Mouse (Mus musculus) ES-Bruce4 (cell line): Measurements from ENCODE around the gene Tmod1. TPM values are rescaled to one million over a fixed set of nuclear protein-coding genes. Genes with fewer than 3 reads are reported as not detected.

Experiments
- H3K27ac ChIP-seq: 2 replicates; pipeline ENCODE4 v1.5.1; 2012; ENCODE audit warnings: low read length, inconsistent platforms; ENCODE audit not compliant: insufficient read depth
- H3K27me3 ChIP-seq: 2 replicates; pipeline ENCODE4 v1.6.1; 2012; ENCODE audit warnings: mild to moderate bottlenecking, low read length, inconsistent platforms; ENCODE audit not compliant: control insufficient read depth, poor library complexity, insufficient read depth, severe bottlenecking
- H3K36me3 ChIP-seq: 2 replicates; pipeline ENCODE4 v1.6.1; 2012; ENCODE audit warnings: inconsistent platforms, mild to moderate bottlenecking, low read length, moderate library complexity; ENCODE audit not compliant: control insufficient read depth, poor library complexity, insufficient read depth, severe bottlenecking
- H3K4me1 ChIP-seq: one replicate; pipeline ENCODE4 v1.8.1; 2011; ENCODE audit warnings: low read length; ENCODE audit not compliant: control insufficient read depth, insufficient read depth
- H3K4me3 ChIP-seq: 2 replicates; pipeline ENCODE4 v1.5.1; 2011; ENCODE audit warnings: low read depth, mild to moderate bottlenecking, low read length
- H3K9ac ChIP-seq: 2 replicates; pipeline ENCODE4 v1.6.1; 2012; ENCODE audit warnings: low read depth, mild to moderate bottlenecking, inconsistent platforms; ENCODE audit not compliant: poor library complexity, severe bottlenecking
- H3K9me3 ChIP-seq: replicated peaks from 2 replicates; pipeline ENCODE4 v1.6.1; 2012; ENCODE audit warnings: mild to moderate bottlenecking, low read length, inconsistent platforms; ENCODE audit not compliant: control insufficient read depth, poor library complexity, insufficient read depth, severe bottlenecking
- CTCF ChIP-seq: IDR thresholded peaks from one replicate; pipeline ENCODE4 v1.8.1; 2011; ENCODE audit warnings: low read depth, low read length
- EP300 ChIP-seq: IDR thresholded peaks from 2 replicates; pipeline ENCODE4 v1.6.1; 2011; ENCODE audit warnings: low read depth, low read length; ENCODE audit not compliant: insufficient read depth
- POLR2A ChIP-seq: IDR thresholded peaks from one replicate; pipeline ENCODE4 v1.8.1; 2011; ENCODE audit warnings: low read length; ENCODE audit not compliant: insufficient read depth
- polyA plus RNA-seq: library from polyadenylated mRNA; stranded (reverse); fragments of >200 nt; gene quantifications from 2 replicates; pipeline ENCODE4 v1.2.4, GENCODE M21; 2011; ENCODE audit warnings: low read depth; ENCODE audit not compliant: missing spikeins, insufficient read depth, insufficient read length

The Tmod1 gene
- polyA plus RNA-seq, 1 experiment = 0.72 TPM

DNA sequence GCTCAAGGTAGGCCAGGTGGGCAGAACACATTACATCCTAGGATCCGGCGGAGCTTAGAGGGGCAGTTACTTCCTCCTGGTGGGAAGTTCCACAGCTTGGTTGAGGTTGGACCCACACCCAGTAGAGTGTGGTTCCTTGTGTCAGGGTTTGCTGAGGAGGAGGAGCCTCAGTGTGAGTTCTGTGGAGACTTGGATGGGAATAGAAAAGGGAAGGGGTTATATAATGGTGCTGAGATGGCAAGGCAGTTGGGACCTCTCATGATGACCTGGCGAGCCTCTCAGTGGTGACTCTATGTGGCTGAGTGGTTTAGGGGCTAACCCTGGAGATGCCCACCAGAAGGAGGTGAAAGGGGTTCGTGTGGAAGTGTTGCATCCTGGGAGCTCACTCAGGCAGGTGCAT, 25.1 kb downstream of the Tmod1 start:
- Histone ChIP-seq H3K9ac (no peak overlapping the region), H3K27ac (no peak overlapping the region), H3K36me3 (no peaks in the 10 kb centered on the region), H3K4me1 (no peaks in the 10 kb centered on the region), H3K4me3 (no peak overlapping the region), H3K9me3 (no peaks in the 10 kb centered on the region), H3K27me3 (no peaks in the 10 kb centered on the region)
- TF ChIP-seq CTCF (no peak), POLR2A (no peak), EP300 (no peak)

DNA sequence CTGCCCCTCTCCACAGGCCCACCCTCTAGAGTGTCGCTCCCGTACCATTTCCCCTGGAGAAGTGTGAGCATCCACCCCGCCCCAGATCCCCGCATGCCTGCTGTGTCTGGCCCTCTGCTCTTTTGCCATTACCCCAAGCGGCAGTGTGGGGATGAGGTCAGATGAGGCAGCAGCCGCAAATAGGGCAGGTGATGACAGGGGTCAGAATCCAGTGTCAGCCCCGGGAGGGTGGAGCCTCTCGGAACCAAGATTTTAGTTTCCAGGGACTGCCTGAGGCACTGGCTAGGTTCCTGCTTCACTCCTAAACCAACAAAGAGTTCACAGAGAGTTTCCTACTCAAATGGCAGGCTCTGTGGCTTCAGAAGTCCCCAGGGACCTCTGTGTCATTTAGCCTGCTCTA, 25.5 kb downstream of the Tmod1 start:
- Histone ChIP-seq H3K4me1 (no peaks in the 10 kb centered on the region), H3K36me3 (no peaks in the 10 kb centered on the region), H3K4me3 (no peak overlapping the region), H3K9ac (no peak overlapping the region), H3K9me3 (no peaks in the 10 kb centered on the region), H3K27ac (no peak overlapping the region), H3K27me3 (no peaks in the 10 kb centered on the region)
- TF ChIP-seq POLR2A (no peak), EP300 (no peak), CTCF (no peak)

DNA sequence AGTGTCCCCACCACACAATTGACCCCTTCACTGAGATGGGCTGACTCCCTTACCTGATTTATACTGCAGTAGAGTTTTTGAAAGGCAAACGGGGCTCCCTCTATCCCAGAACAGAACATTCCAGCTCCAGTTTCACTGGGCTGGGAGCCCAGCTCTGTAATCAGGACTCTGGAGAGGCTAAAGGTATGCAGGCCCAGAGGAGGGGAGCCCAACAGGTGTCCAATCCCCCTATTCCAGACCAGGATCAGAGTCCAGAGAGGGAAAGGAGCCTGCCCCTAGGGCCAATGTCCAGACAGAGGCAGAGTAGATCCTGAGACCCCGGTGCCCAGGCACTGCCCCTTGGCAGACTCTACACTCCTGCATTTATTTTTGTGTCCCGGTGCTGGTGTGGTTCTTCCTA, 26.2 kb downstream of the Tmod1 start:
- no peak for TF ChIP-seq EP300
- no peak for TF ChIP-seq POLR2A
- TF ChIP-seq CTCF = no peak
- Histone ChIP-seq H3K36me3 (no peaks in the 10 kb centered on the region), H3K9ac (no peak overlapping the region), H3K9me3 (no peaks in the 10 kb centered on the region), H3K27me3 (no peaks in the 10 kb centered on the region), H3K4me3 (no peak overlapping the region), H3K4me1 (no peaks in the 10 kb centered on the region), H3K27ac (no peak overlapping the region)

DNA sequence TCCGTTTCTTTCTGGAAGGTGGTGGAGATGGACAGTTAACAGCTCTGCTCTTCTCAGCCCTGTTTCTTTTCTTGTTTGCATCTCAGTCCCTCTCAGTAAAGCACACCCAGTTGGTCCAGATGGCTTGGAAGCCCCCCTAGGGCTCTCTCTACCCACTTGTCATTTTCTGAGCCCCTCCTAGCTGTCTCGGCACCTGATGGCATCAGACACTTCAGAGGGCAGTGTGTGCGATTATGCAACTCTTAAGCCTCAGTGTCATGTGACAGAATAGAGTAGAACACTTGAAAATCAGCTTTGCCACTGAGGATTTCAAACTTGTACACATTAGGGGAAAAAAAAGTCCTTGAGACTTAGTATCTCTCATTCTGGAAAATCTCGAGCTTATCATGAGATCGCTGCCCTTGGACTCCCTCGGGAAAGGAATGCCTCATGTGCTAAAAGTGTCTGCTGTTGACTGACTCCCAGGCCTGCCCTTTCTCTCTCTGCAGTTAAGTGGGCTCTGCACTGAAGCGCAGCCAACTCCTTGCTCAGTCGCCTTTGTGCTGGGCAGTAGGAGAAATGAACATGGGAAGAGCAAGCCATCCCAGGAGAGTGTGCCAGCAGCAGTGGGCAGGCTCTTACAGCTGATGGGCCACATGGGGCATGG, 27.1 kb downstream of the Tmod1 start:
- H3K9ac ChIP-seq = no peak overlapping the region
- H3K27me3 ChIP-seq = no peaks in the 10 kb centered on the region
- H3K4me1 ChIP-seq = no peaks in the 10 kb centered on the region
- no peak overlapping the region for H3K27ac ChIP-seq
- no peak overlapping the region for H3K4me3 ChIP-seq
- TF ChIP-seq CTCF (no peak), POLR2A (no peak), EP300 (no peak)
- no peaks in the 10 kb centered on the region for H3K36me3 ChIP-seq
- no peaks in the 10 kb centered on the region for H3K9me3 ChIP-seq

DNA sequence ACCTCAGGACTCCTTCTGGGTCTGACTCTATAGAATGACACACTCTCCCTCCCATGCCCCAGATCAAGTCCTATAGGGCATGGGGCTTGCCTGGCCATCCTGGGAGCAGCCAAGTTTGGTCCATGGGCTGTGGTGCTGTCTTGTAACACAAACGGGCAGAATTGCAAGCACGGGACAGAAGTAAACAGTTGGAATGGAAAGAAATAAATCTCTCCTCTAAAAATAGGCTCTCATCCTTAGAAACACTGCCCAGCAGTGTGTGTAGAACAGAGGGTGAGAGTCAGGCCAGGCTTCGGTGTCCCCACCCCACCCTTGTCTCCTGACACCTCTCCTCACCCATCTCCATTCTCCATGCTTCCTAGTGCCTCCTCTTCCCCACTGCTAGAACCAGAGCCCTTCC, 29.3 kb downstream of the Tmod1 start:
- no peaks in the 10 kb centered on the region for H3K9me3 ChIP-seq
- no peaks in the 10 kb centered on the region for H3K36me3 ChIP-seq
- H3K27ac ChIP-seq = peak overlapping the region; percentile 13; the same call in 1 of the 2 replicates
- H3K4me3 ChIP-seq = no peak overlapping the region
- no peak overlapping the region for H3K9ac ChIP-seq
- H3K27me3 ChIP-seq = no peaks in the 10 kb centered on the region
- no peaks in the 10 kb centered on the region for H3K4me1 ChIP-seq
- TF ChIP-seq CTCF (no peak), EP300 (no peak), POLR2A (no peak)

DNA sequence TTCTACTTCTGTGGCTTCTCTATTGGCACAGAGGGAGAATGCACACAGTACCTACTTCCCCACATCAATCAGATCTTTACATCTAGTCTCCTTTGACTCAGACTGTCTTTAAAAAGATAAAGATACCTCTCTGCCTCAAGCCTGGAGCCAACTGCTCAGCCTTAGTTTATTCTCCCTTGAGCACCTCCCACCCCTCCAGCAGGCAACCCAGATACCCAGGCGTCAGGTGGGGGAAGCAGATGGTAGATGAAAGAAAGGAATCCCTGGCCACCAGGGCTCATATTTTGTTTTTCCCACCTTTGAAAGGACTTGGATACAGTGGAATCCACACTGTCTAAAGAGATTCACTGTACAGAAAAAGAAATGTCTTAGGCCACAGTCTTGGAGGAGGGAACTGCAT, 29.8 kb downstream of the Tmod1 start:
- Histone ChIP-seq H3K27me3 (no peaks in the 10 kb centered on the region), H3K27ac (peak overlapping the region; percentile 13; the same call in 1 of the 2 replicates), H3K9me3 (no peaks in the 10 kb centered on the region), H3K36me3 (no peaks in the 10 kb centered on the region), H3K4me3 (no peak overlapping the region), H3K9ac (no peak overlapping the region), H3K4me1 (no peaks in the 10 kb centered on the region)
- no peak for TF ChIP-seq POLR2A
- no peak for TF ChIP-seq CTCF
- TF ChIP-seq EP300 = no peak; the same call in 1 of the 2 replicates
